Mouse (Mus musculus): ENCODE results near the gene Acox1. TPM values are rescaled to one million over a fixed set of nuclear protein-coding genes. Genes with fewer than 3 reads are reported as not detected.

Gene Acox1
- total and polyA plus RNA-seq, 3 experiments: 16.1 to 16.8 TPM; not detected in 1

DNA sequence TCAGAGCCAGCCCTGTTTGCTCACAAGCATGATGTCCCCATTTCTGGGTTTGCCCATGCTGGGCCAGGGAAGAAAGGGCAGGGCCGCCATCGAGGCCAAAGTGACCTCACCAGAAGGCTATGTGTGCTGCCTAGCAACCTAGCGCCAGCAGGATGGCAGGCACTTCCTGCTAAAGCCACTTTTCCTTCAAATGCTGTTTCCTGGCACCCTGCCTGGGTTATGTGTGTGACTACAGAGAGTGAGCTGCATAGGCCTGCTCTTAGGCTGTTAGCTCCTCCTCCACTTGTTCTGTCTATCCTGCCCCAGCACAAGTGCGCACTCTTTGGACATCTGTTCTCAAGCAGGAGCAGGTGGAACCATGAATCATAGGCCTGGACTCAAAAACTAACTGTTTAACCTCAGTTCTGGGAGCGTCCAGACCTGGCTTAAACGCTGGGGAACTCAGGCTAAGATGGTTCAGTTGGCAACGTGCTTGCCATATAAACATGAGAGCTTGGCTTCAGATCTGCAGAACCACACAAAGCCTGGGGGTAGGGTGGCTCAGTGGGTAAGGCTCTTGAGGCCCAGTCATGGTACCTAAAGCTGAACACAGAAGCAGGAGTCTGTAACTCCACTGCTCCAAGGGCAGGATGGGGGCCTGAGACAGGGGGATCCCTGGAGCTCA is 20.0 kb upstream of the Acox1 start:
- TF ChIP-seq MYB (IDR thresholded peaks at IDR 0.05; ENCODE audit: low read depth, low read length) (no peak), ELF1 (IDR thresholded peaks at IDR 0.05; ENCODE audit: low read depth, low read length) (no peak), POLR2AphosphoS2 (IDR thresholded peaks at IDR 0.05; ENCODE audit: low read length) (no peak), EP300 (IDR thresholded peaks at IDR 0.05; ENCODE audit: low read depth in 1 of 2, low read length in 2 of 2) (no peak), KAT2A (conservative IDR thresholded peaks at IDR 0.05; ENCODE audit: low read depth, low read length) (no peak), GATA1 (IDR thresholded peaks at IDR 0.05; ENCODE audit: low read depth, low read length) (no peak), ETS1 (IDR thresholded peaks at IDR 0.05; ENCODE audit: low read depth, low read length) (no peak), UBTF (IDR thresholded peaks at IDR 0.05; ENCODE audit: borderline replicate concordance, insufficient read depth, low read depth, low read length) (no peak), NELFE (IDR thresholded peaks at IDR 0.05; ENCODE audit: low read depth, low read length) (no peak), CTCF (IDR thresholded peaks at IDR 0.05 in 2 of 3, conservative IDR thresholded peaks at IDR 0.05 in 1 of 3; ENCODE audit: control insufficient read depth in 1 of 3, insufficient read depth in 1 of 3, low read depth in 2 of 3, low read length in 3 of 3, poor library complexity in 1 of 3, severe bottlenecking in 1 of 3) (no peak; a peak in 1 of 6 replicates), POLR2AphosphoS5 (IDR thresholded peaks at IDR 0.05; ENCODE audit: borderline replicate concordance, low read depth, low read length) (no peak)
- H3K9ac ChIP-seq (ENCODE audit: control insufficient read depth, low read depth, low read length, poor library complexity, severe bottlenecking): no peak overlapping the region
- H3K79me2 ChIP-seq (ENCODE audit: control insufficient read depth, insufficient read depth, low read length, poor library complexity): no peaks in the 10 kb centered on the region
- DNase-seq (ENCODE audit: low read depth, low spot score): peak; percentile 67
- no peaks in the 10 kb centered on the region for H3K9me3 ChIP-seq (replicated peaks; ENCODE audit: insufficient read depth, low read length)
- H3K36me3 ChIP-seq (ENCODE audit: control insufficient read depth in 1 of 2, insufficient read depth in 2 of 2, low read length in 2 of 2): no peaks in the 10 kb centered on the region
- no peak overlapping the region for H3K4me3 ChIP-seq (ENCODE audit: control insufficient read depth in 1 of 2, insufficient read depth in 1 of 2, low read depth in 2 of 2, low read length in 2 of 2)
- H3K27ac ChIP-seq (ENCODE audit: control insufficient read depth, low read depth, low read length): no peak overlapping the region
- no peaks in the 10 kb centered on the region for H3K27me3 ChIP-seq (ENCODE audit: control insufficient read depth in 1 of 2, insufficient read depth in 2 of 2, low read length in 2 of 2)
- H3K4me1 ChIP-seq (ENCODE audit: control insufficient read depth in 1 of 2, insufficient read depth in 2 of 2, low read length in 2 of 2): peaks cover 0 to 13% of the 10 kb centered on the region in 2 experiments; a peak in 1 of 4 replicates

DNA sequence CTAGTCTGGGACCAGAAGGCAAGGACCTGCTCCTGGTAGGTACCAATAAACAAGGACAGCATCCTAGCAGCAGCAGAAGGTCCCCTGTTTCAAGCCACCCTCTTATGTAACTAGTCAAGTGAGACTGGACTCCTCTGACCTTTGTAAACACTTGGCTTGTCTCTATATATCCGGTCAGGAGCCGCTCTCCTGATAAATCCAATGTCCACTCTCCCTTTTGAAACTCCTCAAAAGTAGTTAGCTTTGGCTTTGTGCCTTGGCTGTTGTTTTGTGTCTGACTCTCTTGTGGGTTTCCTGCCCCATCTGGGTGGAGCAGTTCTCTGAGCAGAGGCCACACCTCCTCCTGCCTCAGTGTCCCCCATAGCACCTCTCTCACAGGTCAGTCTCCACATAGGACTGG is 19.4 kb upstream of the Acox1 start:
- Histone ChIP-seq H3K27ac (ENCODE audit: control insufficient read depth, low read depth, low read length) (no peak overlapping the region), H3K4me1 (ENCODE audit: control insufficient read depth in 1 of 2, insufficient read depth in 2 of 2, low read length in 2 of 2) (peaks cover 0 to 13% of the 10 kb centered on the region in 2 experiments; a peak in 1 of 4 replicates), H3K4me3 (ENCODE audit: control insufficient read depth in 1 of 2, insufficient read depth in 1 of 2, low read depth in 2 of 2, low read length in 2 of 2) (no peak overlapping the region), H3K79me2 (ENCODE audit: control insufficient read depth, insufficient read depth, low read length, poor library complexity) (no peaks in the 10 kb centered on the region), H3K9me3 (replicated peaks; ENCODE audit: insufficient read depth, low read length) (no peaks in the 10 kb centered on the region), H3K36me3 (ENCODE audit: control insufficient read depth in 1 of 2, insufficient read depth in 2 of 2, low read length in 2 of 2) (no peaks in the 10 kb centered on the region), H3K9ac (ENCODE audit: control insufficient read depth, low read depth, low read length, poor library complexity, severe bottlenecking) (no peak overlapping the region), H3K27me3 (ENCODE audit: control insufficient read depth in 1 of 2, insufficient read depth in 2 of 2, low read length in 2 of 2) (no peaks in the 10 kb centered on the region)
- TF ChIP-seq JUND (IDR thresholded peaks at IDR 0.05; ENCODE audit: low read depth, low read length) (no peak), RAD21 (IDR thresholded peaks at IDR 0.05; ENCODE audit: low read depth, low read length) (no peak), POLR2AphosphoS2 (IDR thresholded peaks at IDR 0.05; ENCODE audit: low read length) (no peak), MAX (IDR thresholded peaks at IDR 0.05; ENCODE audit: low read length) (no peak), ZMIZ1 (IDR thresholded peaks at IDR 0.05; ENCODE audit: low read depth, low read length) (no peak), POLR2A (IDR thresholded peaks at IDR 0.05; ENCODE audit: control insufficient read depth in 1 of 2, insufficient read depth in 1 of 2, low read depth in 1 of 2, low read length in 2 of 2, poor library complexity in 1 of 2) (no peak), TCF12 (IDR thresholded peaks at IDR 0.05; ENCODE audit: low read depth, low read length) (no peak), TBP (IDR thresholded peaks at IDR 0.05; ENCODE audit: low read depth, low read length) (no peak), SMC3 (IDR thresholded peaks at IDR 0.05; ENCODE audit: low read depth, low read length) (no peak), HCFC1 (IDR thresholded peaks at IDR 0.05; ENCODE audit: low read depth, low read length) (no peak), MAFK (IDR thresholded peaks at IDR 0.05; ENCODE audit: borderline replicate concordance, low read depth, low read length) (no peak), CHD1 (IDR thresholded peaks at IDR 0.05; ENCODE audit: low read depth, low read length) (no peak), MAZ (IDR thresholded peaks at IDR 0.05; ENCODE audit: low read depth, low read length) (no peak), RCOR1 (IDR thresholded peaks at IDR 0.05; ENCODE audit: low read depth, low read length) (no peak), USF2 (IDR thresholded peaks at IDR 0.05; ENCODE audit: borderline replicate concordance in 1 of 2, insufficient read depth in 1 of 2, low read depth in 1 of 2, low read length in 2 of 2) (no peak)
- DNase-seq (ENCODE audit: low read depth, low spot score): no peak
